Mouse (Mus musculus) kidney, embryonic 14.5 days (tissue): ENCODE measurements at regions not wholly inside any gene's neighbourhood (a gene's known extent, or its start where the extent isn't known, plus 50 kb on each side); places are given as distances from the start of the nearest gene placed in this dataset.

ENCODE experiments used
- ATAC-seq: fragments of 200-750 bp; cut with Nextera tagmentation; 2 replicates; pipeline ENCODE4 v1.8.0; 2017; ENCODE audit warnings: moderate number of reproducible peaks, mild to moderate bottlenecking, moderate TSS enrichment, moderate library complexity; ENCODE audit not compliant: low FRiP score, low TSS enrichment
- H3K27ac ChIP-seq: fragments of 300-500 bp; sonication (generic); 2 replicates; pipeline ENCODE4 v1.5.1; 2014; ENCODE audit warnings: low read depth, mild to moderate bottlenecking, low read length, moderate library complexity, mixed read lengths
- H3K27me3 ChIP-seq: fragments of 300-500 bp; sonication (generic); 2 replicates; pipeline ENCODE4 v1.6.1; 2014; ENCODE audit warnings: mild to moderate bottlenecking, low read length; ENCODE audit not compliant: control insufficient read depth, insufficient read depth
- H3K36me3 ChIP-seq: fragments of 300-500 bp; sonication (generic); 2 replicates; pipeline ENCODE4 v1.6.1; 2014; ENCODE audit warnings: low read length, mixed read lengths; ENCODE audit not compliant: control insufficient read depth, insufficient read depth
- H3K4me1 ChIP-seq: fragments of 300-500 bp; sonication (generic); 2 replicates; pipeline ENCODE4 v1.6.1; 2014; ENCODE audit warnings: low read length, mixed read lengths; ENCODE audit not compliant: control insufficient read depth, insufficient read depth
- H3K4me2 ChIP-seq: fragments of 300-500 bp; sonication (generic); replicated peaks from 2 replicates; pipeline ENCODE4 v1.6.1; 2014; ENCODE audit warnings: low read depth, mild to moderate bottlenecking, low read length
- H3K4me3 ChIP-seq: fragments of 300-500 bp; sonication (generic); 2 replicates; pipeline ENCODE4 v1.5.1; 2014; ENCODE audit warnings: mild to moderate bottlenecking, low read length
- H3K9ac ChIP-seq: fragments of 300-500 bp; sonication (generic); 2 replicates; pipeline ENCODE4 v1.6.1; 2014; ENCODE audit warnings: low read depth, mild to moderate bottlenecking, low read length, moderate library complexity
- H3K9me3 ChIP-seq: fragments of 300-500 bp; sonication (generic); 2 replicates; pipeline ENCODE4 v1.6.1; 2016; ENCODE audit warnings: low read length; ENCODE audit not compliant: control insufficient read depth
- WGBS: fragments of 180-500 bp; shearing (Covaris S2); extraction: QIAGEN DNeasy Blood & Tissue Kit; methylation state at CpG from one replicate; pipeline ENCODE4 v1.1.7; 2014; 5-methylcytosine and 5-hydroxymethylcytosine counted together

- Histone ChIP-seq H3K4me1 (peaks cover 6% of the 10 kb centered on the region; the same call in 1 of the 2 replicates), H3K9me3 (no peaks in the 10 kb centered on the region), H3K4me2 (no peak overlapping the region), H3K4me3 (no peak overlapping the region), H3K9ac (no peak overlapping the region), H3K27me3 (no peaks in the 10 kb centered on the region), H3K36me3 (no peaks in the 10 kb centered on the region), H3K27ac (no peak overlapping the region)
- peak; percentile 66; the same call in 1 of the 2 replicates for ATAC-seq
- 9% methylated on average over 3 of the region's 3 CpGs for WGBS
Observed at GRCm38 (mm10) chr11:8068873-8069272, 595.5 kb downstream of the Tns3 start.

- WGBS, result 89% methylated on average over 4 of the region's 4 CpGs
- no peak overlapping the region for H3K27ac ChIP-seq
- H3K9ac ChIP-seq, result no peak overlapping the region
- ATAC-seq, result no peak
- H3K4me2 ChIP-seq, result no peak overlapping the region
- H3K36me3 ChIP-seq, result no peaks in the 10 kb centered on the region
- no peaks in the 10 kb centered on the region for H3K27me3 ChIP-seq
- H3K9me3 ChIP-seq, result no peaks in the 10 kb centered on the region
- peaks cover 6% of the 10 kb centered on the region; the same call in 1 of the 2 replicates for H3K4me1 ChIP-seq
- H3K4me3 ChIP-seq, result no peak overlapping the region
Observed at GRCm38 (mm10) chr11:8067330-8067729, 597.0 kb downstream of the Tns3 start.

GRCm38 (mm10) chr11:8065811-8066210 is 598.5 kb downstream of the Tns3 start:
- no peak for ATAC-seq
- 82% methylated on average over 5 of the region's 5 CpGs for WGBS
- H3K27ac ChIP-seq, result no peak overlapping the region

GRCm38 (mm10) chr11:8065086-8065485 is 599.2 kb downstream of the Tns3 start:
- Histone ChIP-seq H3K36me3 (no peaks in the 10 kb centered on the region), H3K4me1 (peaks cover 6% of the 10 kb centered on the region; the same call in 1 of the 2 replicates), H3K4me3 (no peak overlapping the region), H3K27me3 (no peaks in the 10 kb centered on the region), H3K27ac (no peak overlapping the region), H3K4me2 (no peak overlapping the region), H3K9ac (no peak overlapping the region), H3K9me3 (no peaks in the 10 kb centered on the region)
- no peak for ATAC-seq
- 82% methylated on average over 1 of the region's 1 CpGs for WGBS

More at GRCm38 (mm10) chr11:8065811-8066210, 598.5 kb downstream of the Tns3 start:
- Histone ChIP-seq H3K9me3 (no peaks in the 10 kb centered on the region), H3K4me2 (no peak overlapping the region), H3K36me3 (no peaks in the 10 kb centered on the region), H3K9ac (no peak overlapping the region), H3K4me1 (peaks cover 6% of the 10 kb centered on the region; the same call in 1 of the 2 replicates), H3K4me3 (no peak overlapping the region), H3K27me3 (no peaks in the 10 kb centered on the region)

GRCm38 (mm10) chr11:8061989-8062388 is 602.3 kb downstream of the Tns3 start:
- H3K27me3 ChIP-seq, result no peaks in the 10 kb centered on the region
- H3K27ac ChIP-seq, result peak overlapping the region; percentile 25; the same call in 1 of the 2 replicates
- no peak overlapping the region for H3K9ac ChIP-seq
- 60% methylated on average over 3 of the region's 3 CpGs for WGBS
- H3K9me3 ChIP-seq, result no peaks in the 10 kb centered on the region
- H3K4me1 ChIP-seq, result no peaks in the 10 kb centered on the region
- no peak overlapping the region for H3K4me2 ChIP-seq
- H3K36me3 ChIP-seq, result no peaks in the 10 kb centered on the region
- ATAC-seq, result peak; percentile 55; the same call in 1 of the 2 replicates
- no peak overlapping the region for H3K4me3 ChIP-seq

- 48% methylated on average over 3 of the region's 3 CpGs for WGBS
- ATAC-seq, result peak; percentile 69; the same call in 1 of the 2 replicates
- Histone ChIP-seq H3K4me3 (no peak overlapping the region), H3K4me2 (no peak overlapping the region), H3K9me3 (no peaks in the 10 kb centered on the region), H3K9ac (no peak overlapping the region), H3K4me1 (no peaks in the 10 kb centered on the region), H3K27ac (no peak overlapping the region), H3K27me3 (no peaks in the 10 kb centered on the region), H3K36me3 (no peaks in the 10 kb centered on the region)
Observed at GRCm38 (mm10) chr11:8061573-8061972, 602.8 kb downstream of the Tns3 start.

GRCm38 (mm10) chr11:8051499-8051898 is 612.8 kb downstream of the Tns3 start:
- 50% methylated on average over 4 of the region's 4 CpGs for WGBS
- ATAC-seq, result no peak

GRCm38 (mm10) chr11:8045086-8045485 is 619.2 kb downstream of the Tns3 start:
- WGBS, result 76% methylated on average over 3 of the region's 3 CpGs
- no peak for ATAC-seq
- no peak overlapping the region for H3K4me3 ChIP-seq
- H3K4me2 ChIP-seq, result no peak overlapping the region
- H3K4me1 ChIP-seq, result no peaks in the 10 kb centered on the region
- H3K9me3 ChIP-seq, result no peaks in the 10 kb centered on the region
- no peaks in the 10 kb centered on the region for H3K36me3 ChIP-seq
- no peak overlapping the region for H3K27ac ChIP-seq
- H3K9ac ChIP-seq, result no peak overlapping the region
- no peaks in the 10 kb centered on the region for H3K27me3 ChIP-seq

More at GRCm38 (mm10) chr11:8051499-8051898, 612.8 kb downstream of the Tns3 start:
- Histone ChIP-seq H3K27ac (no peak overlapping the region), H3K4me2 (no peak overlapping the region), H3K4me1 (no peaks in the 10 kb centered on the region), H3K27me3 (no peaks in the 10 kb centered on the region), H3K9ac (no peak overlapping the region), H3K9me3 (no peaks in the 10 kb centered on the region), H3K4me3 (no peak overlapping the region), H3K36me3 (no peaks in the 10 kb centered on the region)

GRCm38 (mm10) chr11:8030119-8030518 is 634.2 kb downstream of the Tns3 start:
- WGBS, result 75% methylated on average over 2 of the region's 2 CpGs

More at GRCm38 (mm10) chr11:8030119-8030518, 634.2 kb downstream of the Tns3 start:
- no peak for ATAC-seq
- Histone ChIP-seq H3K4me1 (no peaks in the 10 kb centered on the region), H3K4me3 (no peak overlapping the region), H3K9ac (no peak overlapping the region), H3K4me2 (no peak overlapping the region), H3K36me3 (no peaks in the 10 kb centered on the region), H3K9me3 (no peaks in the 10 kb centered on the region), H3K27me3 (no peaks in the 10 kb centered on the region), H3K27ac (no peak overlapping the region)
